ENCODE assay signal across 8 mouse cellular contexts in genomic region chr1:181210601-181211402, GRCm38 (mm10). TPM values are rescaled to one million over a fixed set of nuclear protein-coding genes. Genes with fewer than 3 reads are reported as not detected.
DNase-seq lines count a peak whose midpoint lies in the region.

No protein-coding gene starts in this region.

- H3K27ac ChIP-seq in brown adipose tissue, adult 24 weeks (replicated peaks; ENCODE audit: low read depth, low read length) = peak overlapping the region; percentile 81
- peak overlapping the region; percentile 98 for H3K27ac ChIP-seq in forebrain, embryonic 10.5 days
- peak overlapping the region; percentile 85 for H3K27ac ChIP-seq in macrophage

- no peaks in the 10 kb centered on the region for H3K9me3 ChIP-seq in forebrain, embryonic 10.5 days

- peak overlapping the region; percentile 82 for H3K4me3 ChIP-seq in brown adipose tissue, adult 24 weeks (ENCODE audit: insufficient read depth, low read depth, low read length)
- H3K4me3 ChIP-seq in forebrain, embryonic 10.5 days = peak overlapping the region; percentile 100
- H3K4me3 ChIP-seq in macrophage (ENCODE audit: inconsistent target) = peak overlapping the region; percentile 58

- H3K27me3 ChIP-seq in forebrain, embryonic 10.5 days (ENCODE audit: poor library complexity, severe bottlenecking) = no peaks in the 10 kb centered on the region

- no peaks in the 10 kb centered on the region for H3K4me1 ChIP-seq in brown adipose tissue, adult 24 weeks (ENCODE audit: control insufficient read depth, insufficient read depth, insufficient read length, low read length)
- peaks cover 33% of the 10 kb centered on the region for H3K4me1 ChIP-seq in forebrain, embryonic 10.5 days

- peak; percentile 20 to 23 for DNase-seq in frontal cortex, postnatal 14 days (ENCODE audit: low spot score in 2 of 2)
- no peak for DNase-seq in frontal cortex, postnatal 36 days (ENCODE audit: low spot score in 2 of 2)
- DNase-seq in forebrain, embryonic 10.5 days (ENCODE audit: extremely low spot score, low spot score) = peak; percentile 50
- peak; percentile 30 for DNase-seq in heart, postnatal 25 days (ENCODE audit: low spot score)
- peak; percentile 19 to 28 for DNase-seq in layer of hippocampus, postnatal 25 days (ENCODE audit: extremely low spot score in 1 of 2, low spot score in 1 of 2)
- peak; percentile 43 to 61 for DNase-seq in right cerebral cortex, postnatal 10 days (ENCODE audit: low spot score in 2 of 2)

- WGBS in forebrain, embryonic 10.5 days = under 1% methylated on average over 52 of the region's 56 CpGs
- under 1% methylated on average over 50 of the region's 56 CpGs for WGBS in macrophage (ENCODE audit: missing documents)

- H3K79me2 ChIP-seq in macrophage (ENCODE audit: inconsistent target) = peaks cover 84% of the 10 kb centered on the region

- intact Hi-C loops in heart, postnatal 25 days (cut with DNase I) = loop anchor here (10.0 kb wide), 1 partner anchor 196 kb away; no protein-coding TSS in a partner anchor

- H3K36me3 ChIP-seq in forebrain, embryonic 10.5 days (replicated peaks) = peaks cover 36% of the 10 kb centered on the region
- H3K36me3 ChIP-seq in macrophage (ENCODE audit: inconsistent target) = peaks cover 20% of the 10 kb centered on the region

RNA-seq across cellular contexts. Expression of gene Wdr26, which starts 1.0 kb away (rescaled TPM):
- polyA plus RNA-seq in brown adipose tissue, adult 24 weeks (2012; ENCODE audit: insufficient read depth, insufficient read length, missing spikeins) = 49.7 and 55.5 TPM in 2 replicates
- polyA plus RNA-seq in forebrain, embryonic 10.5 days (2016; fragmentation: Nextera tagmentation; extraction: Ambion mirVana) = 26.3 and 28.1 TPM in 2 replicates
- total RNA-seq in heart, postnatal 25 days (2021) = 100 to 1,000 TPM in 1 of 2 experiments, 10 to 100 TPM in 1; 96.0 to 103 TPM
- 100 to 1,000 TPM; 109 to 116 TPM for total RNA-seq in layer of hippocampus, postnatal 25 days (2021)
- 100 to 1,000 TPM; 306 to 843 (median 604) TPM for total RNA-seq in macrophage (2018; cell fraction: chromatin; rRNA removed)
- total RNA-seq in macrophage (2018; cell fraction: cytosol; rRNA removed) = 100 to 1,000 TPM; 117 to 200 (median 160) TPM
- 100 to 1,000 TPM; 284 to 524 (median 451) TPM for total RNA-seq in macrophage (2018; cell fraction: nucleus; rRNA removed)
- polyA plus RNA-seq in macrophage (2018) = 115 to 137 TPM (median 119 TPM) in 3 replicates

Comparison
In these comparisons a context has a peak if more than half of its experiments do, and no peak if none do; other contexts are left out.
1. DNase-seq: peak in frontal cortex, postnatal 14 days (2 of 2), forebrain, embryonic 10.5 days (single experiment), heart, postnatal 25 days (single experiment), layer of hippocampus, postnatal 25 days (2 of 2) and right cerebral cortex, postnatal 10 days (2 of 2); none in frontal cortex, postnatal 36 days (0 of 2).
2. Peak in every context shown above with its lines, with median percentiles within 50 percentile points of each other: H3K27ac ChIP-seq and H3K4me3 ChIP-seq.